Mouse (Mus musculus) hematopoietic multipotent progenitor cell, adult 10-12 weeks (in vitro differentiated cells): ENCODE measurements around the gene Pax7. TPM values are rescaled to one million over a fixed set of nuclear protein-coding genes. Genes with fewer than 3 reads are reported as not detected.

Experiments used
- polyA plus RNA-seq: library from polyadenylated mRNA; stranded (reverse); fragments of >175 nt; gene quantifications from 2 replicates; pipeline ENCODE4 v1.2.3, GENCODE M21; 2012; ENCODE audit warnings: low replicate concordance

Gene Pax7
- 0.10 TPM in 1 of 2 replicates, not detected in the other for polyA plus RNA-seq

GRCm38 (mm10) chr4:139833036-139833634 is at the start of gene Pax7:
Gene Pax7, minus strand, starts transcription at chr4:139833528.

Other genes starting within 250 kb of the Pax7 start
- 0.07 TPM in 1 of 2 replicates, not detected in the other for gene Gm21969, start 230.3 kb downstream of the Pax7 start, polyA plus RNA-seq
- 15.3 and 18.1 TPM in 2 replicates for gene Aldh4a1, start 210.7 kb downstream of the Pax7 start, polyA plus RNA-seq
- not detected in 2 replicates for gene Tas1r2, start 180.0 kb downstream of the Pax7 start, polyA plus RNA-seq
- not detected in 2 replicates for gene Klhdc7a, start 134.5 kb upstream of the Pax7 start, polyA plus RNA-seq